Mouse (Mus musculus) liver, embryonic 11.5 days (tissue): ENCODE data around the gene Cfap97d2. TPM values are rescaled to one million over a fixed set of nuclear protein-coding genes. Genes with fewer than 3 reads are reported as not detected.

Experiments
- ATAC-seq: fragments of 200-750 bp; cut with Nextera tagmentation; replicated peaks from 2 replicates; pipeline ENCODE4 v1.8.0; 2017; ENCODE audit warnings: moderate number of reproducible peaks, mild to moderate bottlenecking, moderate TSS enrichment, moderate library complexity; ENCODE audit not compliant: low FRiP score
- DNase-seq: peaks from one replicate; pipeline ENCODE4 v3.0.0-alpha.2; 2017; ENCODE audit warnings: low spot score
- H3K27ac ChIP-seq: fragments of 300-500 bp; sonication (generic); 2 replicates; pipeline ENCODE4 v1.5.1; 2014; ENCODE audit warnings: mild to moderate bottlenecking, low read depth, low read length, control low read depth
- H3K27me3 ChIP-seq: fragments of 300-500 bp; sonication (generic); replicated peaks from 2 replicates; pipeline ENCODE4 v1.6.1; 2014; ENCODE audit warnings: low read length, mixed read lengths; ENCODE audit not compliant: control insufficient read depth, insufficient read depth
- H3K36me3 ChIP-seq: fragments of 300-500 bp; sonication (generic); 2 replicates; pipeline ENCODE4 v1.6.1; 2014; ENCODE audit warnings: mild to moderate bottlenecking, low read length, moderate library complexity, mixed read lengths; ENCODE audit not compliant: control insufficient read depth, insufficient read depth
- H3K4me1 ChIP-seq: fragments of 300-500 bp; sonication (generic); replicated peaks from 2 replicates; pipeline ENCODE4 v1.6.1; 2014; ENCODE audit warnings: low read length, mixed read lengths; ENCODE audit not compliant: control insufficient read depth, insufficient read depth
- H3K4me2 ChIP-seq: fragments of 300-500 bp; sonication (generic); 2 replicates; pipeline ENCODE4 v1.6.1; 2014; ENCODE audit warnings: mild to moderate bottlenecking, control low read depth, moderate library complexity
- H3K4me3 ChIP-seq: fragments of 300-500 bp; sonication (generic); 2 replicates; pipeline ENCODE4 v1.5.1; 2014; ENCODE audit warnings: low read depth, low read length, control low read depth
- H3K9ac ChIP-seq: fragments of 300-500 bp; sonication (generic); 2 replicates; pipeline ENCODE4 v1.6.1; 2014; ENCODE audit warnings: low read depth, low read length, control low read depth
- H3K9me3 ChIP-seq: fragments of 300-500 bp; sonication (generic); 2 replicates; pipeline ENCODE4 v1.6.1; 2016; ENCODE audit warnings: low read length, inconsistent platforms, mixed read lengths; ENCODE audit not compliant: control insufficient read depth
- WGBS: fragments of 180-500 bp; shearing (Covaris S2); extraction: QIAGEN DNeasy Blood & Tissue Kit; methylation state at CpG from one replicate; pipeline ENCODE4 v1.1.7; 2014; 5-methylcytosine and 5-hydroxymethylcytosine counted together
- polyA plus RNA-seq: library from polyadenylated mRNA; unstranded; fragments of >200 nt; fragmentation: Nextera tagmentation; extraction: Ambion mirVana; gene quantifications from 2 replicates; pipeline ENCODE4 v1.2.1, GENCODE M21; 2014

The Cfap97d2 gene
- polyA plus RNA-seq = 0.19 TPM in 1 of 2 replicates, not detected in the other

DNA sequence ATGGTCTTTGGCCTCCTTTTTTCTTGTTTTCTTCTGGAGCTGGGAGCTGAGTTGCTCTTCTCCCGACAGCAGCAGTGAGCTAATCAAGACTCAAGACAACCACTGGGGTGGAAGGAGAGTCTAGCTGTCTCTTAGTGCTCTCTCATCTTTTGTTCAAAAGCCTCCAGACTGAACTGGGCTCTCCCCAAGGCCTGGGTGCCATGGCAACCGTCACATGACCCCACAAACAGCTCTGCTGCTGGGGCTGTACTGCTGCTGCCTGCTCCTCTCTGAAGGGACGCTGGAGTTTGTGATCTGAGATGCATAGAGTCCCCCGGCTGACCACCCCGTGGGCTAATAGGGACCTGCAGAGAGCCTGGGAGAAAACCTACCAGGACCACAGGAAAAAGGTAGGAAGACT is at the start of gene Cfap97d2:
TSS of gene Cfap97d2 (plus strand) at position 222 of the 400 bp plus-strand sequence.
- ATAC-seq (no peak), DNase-seq (no peak)
- Histone ChIP-seq H3K4me1 (peaks cover 7% of the 10 kb centered on the region; the same call in 1 of the 2 replicates), H3K36me3 (no peaks in the 10 kb centered on the region), H3K27me3 (no peaks in the 10 kb centered on the region), H3K4me2 (no peak within 1 kb of the TSS), H3K4me3 (no peak within 1 kb of the TSS), H3K9ac (no peak within 1 kb of the TSS), H3K9me3 (no peaks in the 10 kb centered on the region), H3K27ac (no peak within 1 kb of the TSS)
- 27% methylated on average over 5 of the region's 5 CpGs for WGBS

DNA sequence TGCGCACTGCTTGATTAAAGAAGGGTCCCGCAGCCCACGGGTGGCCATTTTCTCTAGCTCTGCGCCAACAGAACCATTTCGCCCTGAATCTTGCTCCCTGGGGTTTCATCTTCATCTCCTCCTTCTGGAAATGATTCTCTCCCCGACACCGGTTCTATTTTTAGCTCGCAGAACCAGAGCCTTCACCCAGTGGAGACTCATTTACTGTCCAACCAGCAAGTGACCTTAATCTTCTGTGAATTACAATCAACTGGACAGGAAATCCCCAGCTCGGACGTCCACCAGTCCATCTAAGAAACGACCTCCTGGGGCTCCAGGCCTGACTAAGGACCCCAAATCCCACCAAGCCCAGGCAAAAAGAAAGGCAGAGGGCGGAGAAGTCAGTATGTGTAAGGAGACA is 48.2 kb upstream of the Cfap97d2 start:
- H3K4me1 ChIP-seq = peaks cover 10% of the 10 kb centered on the region
- no peak overlapping the region for H3K27ac ChIP-seq
- no peak overlapping the region for H3K9ac ChIP-seq
- 81% methylated on average over 12 of the region's 12 CpGs for WGBS
- DNase-seq = no peak
- H3K4me2 ChIP-seq = no peak overlapping the region
- H3K9me3 ChIP-seq = no peaks in the 10 kb centered on the region
- H3K4me3 ChIP-seq = no peak overlapping the region
- no peaks in the 10 kb centered on the region for H3K27me3 ChIP-seq
- H3K36me3 ChIP-seq = no peaks in the 10 kb centered on the region
- no peak for ATAC-seq

DNA sequence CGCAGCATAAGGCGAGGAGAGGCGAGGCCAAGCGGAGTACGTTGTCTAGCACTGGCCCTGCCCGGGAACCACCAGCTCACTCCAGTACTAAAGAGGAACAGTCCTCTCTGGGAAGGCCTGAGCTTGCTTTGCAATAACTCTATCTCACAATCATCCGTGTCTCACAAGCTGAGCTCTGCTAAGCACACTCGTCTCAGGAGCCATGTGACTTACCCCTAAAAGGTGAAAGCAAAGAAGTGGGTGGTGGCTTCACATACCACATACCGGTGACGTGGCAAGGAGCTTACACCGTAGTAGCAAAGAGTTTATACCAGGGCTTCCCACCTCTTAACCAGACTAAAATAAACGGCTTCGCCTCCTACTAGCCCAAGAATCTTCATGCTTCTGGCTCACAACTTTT is 45.4 kb upstream of the Cfap97d2 start:
- 78% methylated on average over 13 of the region's 13 CpGs for WGBS
- no peak overlapping the region for H3K9ac ChIP-seq
- no peaks in the 10 kb centered on the region for H3K36me3 ChIP-seq
- no peaks in the 10 kb centered on the region for H3K9me3 ChIP-seq
- H3K4me1 ChIP-seq = peaks cover 16% of the 10 kb centered on the region; the same call in 1 of the 2 replicates
- DNase-seq (no peak), ATAC-seq (no peak)
- H3K27ac ChIP-seq = no peak overlapping the region
- no peak overlapping the region for H3K4me3 ChIP-seq
- no peak overlapping the region for H3K4me2 ChIP-seq
- H3K27me3 ChIP-seq = no peaks in the 10 kb centered on the region

DNA sequence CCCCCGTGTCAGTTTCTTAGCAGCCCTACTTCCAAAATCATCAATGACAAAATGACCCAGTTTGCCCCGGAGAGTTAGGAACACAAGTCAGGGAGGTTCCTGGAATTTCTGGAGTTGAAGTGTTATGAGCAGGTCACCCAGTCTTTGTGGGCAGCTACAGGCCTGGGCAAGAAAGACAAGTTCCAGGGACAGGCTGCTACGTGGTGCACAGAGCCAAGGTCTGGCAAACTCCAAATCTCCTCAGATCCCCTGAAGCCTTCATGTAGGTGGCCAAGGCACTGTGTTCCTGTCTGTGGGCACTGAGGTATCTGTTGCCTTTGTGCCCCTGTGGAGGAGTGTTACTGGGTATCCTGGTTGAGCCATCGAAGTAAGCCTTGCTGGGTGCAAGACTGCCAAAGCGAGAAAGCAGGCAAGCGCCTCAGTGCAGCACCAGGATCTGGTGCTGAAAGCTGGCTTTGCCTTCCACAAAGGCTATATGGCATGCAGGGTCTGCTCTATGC is 40.9 kb upstream of the Cfap97d2 start:
- no peaks in the 10 kb centered on the region for H3K36me3 ChIP-seq
- H3K4me1 ChIP-seq = peaks cover 31% of the 10 kb centered on the region
- H3K4me3 ChIP-seq = no peak overlapping the region
- ATAC-seq = no peak
- no peak overlapping the region for H3K4me2 ChIP-seq
- DNase-seq = no peak
- H3K27me3 ChIP-seq = no peaks in the 10 kb centered on the region
- 85% methylated on average over 6 of the region's 6 CpGs for WGBS
- H3K9ac ChIP-seq = no peak overlapping the region
- no peaks in the 10 kb centered on the region for H3K9me3 ChIP-seq
- H3K27ac ChIP-seq = no peak overlapping the region; the same call in 1 of the 2 replicates

DNA sequence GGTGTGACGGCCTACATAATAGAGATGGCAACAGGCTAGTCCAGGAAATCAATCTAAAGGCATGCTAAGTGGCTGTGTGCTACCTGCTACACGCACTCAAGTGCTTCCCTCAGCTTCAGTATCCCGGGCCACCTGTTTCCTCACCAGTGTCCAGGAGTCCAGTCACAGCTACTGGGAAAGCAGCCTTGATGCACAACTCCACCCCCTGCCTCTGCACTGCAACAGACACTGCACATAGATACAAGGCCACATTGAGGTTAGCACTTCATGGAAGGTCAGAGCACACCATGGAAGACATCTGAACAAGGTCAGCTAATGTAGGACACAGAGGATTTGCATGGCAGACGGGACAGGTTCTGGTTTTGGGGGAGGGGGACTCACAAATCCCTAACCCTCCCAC is 40.2 kb upstream of the Cfap97d2 start:
- no peaks in the 10 kb centered on the region for H3K36me3 ChIP-seq
- 76% methylated on average over 4 of the region's 4 CpGs for WGBS
- peaks cover 35% of the 10 kb centered on the region for H3K4me1 ChIP-seq
- H3K4me2 ChIP-seq = no peak overlapping the region
- ATAC-seq (no peak), DNase-seq (no peak)
- H3K9me3 ChIP-seq = no peaks in the 10 kb centered on the region
- H3K27me3 ChIP-seq = no peaks in the 10 kb centered on the region
- H3K27ac ChIP-seq = no peak overlapping the region
- no peak overlapping the region for H3K9ac ChIP-seq
- no peak overlapping the region for H3K4me3 ChIP-seq

DNA sequence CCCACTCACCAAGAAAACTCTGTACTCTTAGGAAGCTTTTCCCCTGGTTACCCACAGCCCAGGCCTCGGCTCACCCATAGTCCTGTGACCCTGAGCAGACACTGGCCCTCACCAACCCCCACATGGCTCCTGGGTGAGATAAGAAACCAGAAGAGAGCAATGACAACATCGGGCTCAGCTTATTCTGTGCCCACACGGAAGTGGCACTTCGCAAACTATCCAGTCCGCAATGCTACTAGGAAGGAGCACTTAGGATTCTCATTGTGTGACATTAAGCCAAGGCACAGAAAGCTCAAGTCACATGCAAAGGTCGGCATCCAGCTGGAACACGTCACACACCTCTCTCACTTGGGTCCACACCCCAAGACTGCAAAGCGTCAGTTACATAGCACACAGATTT is 39.7 kb upstream of the Cfap97d2 start:
- no peaks in the 10 kb centered on the region for H3K27me3 ChIP-seq
- no peak overlapping the region for H3K4me2 ChIP-seq
- WGBS = 49% methylated on average over 8 of the region's 8 CpGs
- no peaks in the 10 kb centered on the region for H3K36me3 ChIP-seq
- H3K4me3 ChIP-seq = no peak overlapping the region
- H3K4me1 ChIP-seq = peaks cover 39% of the 10 kb centered on the region
- ATAC-seq = no peak
- no peak for DNase-seq
- no peaks in the 10 kb centered on the region for H3K9me3 ChIP-seq
- H3K9ac ChIP-seq = no peak overlapping the region
- no peak overlapping the region for H3K27ac ChIP-seq

DNA sequence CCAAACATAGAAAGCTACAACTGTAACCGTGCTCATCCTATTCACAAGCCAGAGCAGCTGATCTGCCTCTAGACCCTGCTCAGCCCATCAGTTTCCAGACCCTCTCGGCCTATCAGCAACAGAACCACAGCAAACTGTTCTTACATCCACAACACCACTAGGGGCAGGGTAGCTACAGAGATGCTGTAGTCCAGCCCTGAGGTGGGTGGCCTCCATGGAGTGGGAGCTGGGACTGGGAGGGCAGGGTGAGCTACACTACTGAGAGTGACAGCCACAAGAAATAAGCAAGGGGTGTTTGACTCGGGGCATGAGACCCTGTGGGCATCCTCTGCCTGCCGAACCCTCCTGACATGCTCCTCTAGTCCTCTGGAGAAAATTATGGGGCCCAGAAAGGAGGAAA is 37.8 kb upstream of the Cfap97d2 start:
- Histone ChIP-seq H3K27ac (peak overlapping the region; percentile 49; the same call in 1 of the 2 replicates), H3K27me3 (no peaks in the 10 kb centered on the region), H3K4me3 (no peak overlapping the region), H3K4me1 (peaks cover 54% of the 10 kb centered on the region), H3K36me3 (no peaks in the 10 kb centered on the region), H3K4me2 (no peak overlapping the region), H3K9me3 (no peaks in the 10 kb centered on the region), H3K9ac (no peak overlapping the region)
- no peak for ATAC-seq
- no peak for DNase-seq
- 78% methylated on average over 4 of the region's 4 CpGs for WGBS

DNA sequence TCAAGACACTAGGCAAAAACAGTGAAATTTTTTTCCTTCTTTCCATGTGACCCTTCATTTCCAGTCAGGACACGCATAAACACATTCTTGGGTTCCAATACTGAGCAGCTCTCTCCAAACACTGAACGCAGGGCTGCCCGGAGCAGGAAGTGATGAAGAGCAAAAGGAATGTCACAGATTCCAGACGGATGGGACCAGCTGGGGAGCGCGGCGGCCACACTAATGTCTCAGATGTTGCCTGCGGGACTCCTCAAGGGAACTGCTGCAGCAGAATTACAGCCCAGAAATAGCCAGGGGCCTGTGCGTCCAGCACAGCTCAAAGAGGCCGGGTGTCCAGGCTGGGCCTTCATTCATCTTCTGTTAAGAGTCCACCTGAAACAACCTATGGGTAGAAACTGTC is 37.3 kb upstream of the Cfap97d2 start:
- no peak overlapping the region for H3K9ac ChIP-seq
- peaks cover 57% of the 10 kb centered on the region for H3K4me1 ChIP-seq
- no peak overlapping the region for H3K4me3 ChIP-seq
- DNase-seq (no peak), ATAC-seq (no peak)
- H3K9me3 ChIP-seq = no peaks in the 10 kb centered on the region
- H3K4me2 ChIP-seq = no peak overlapping the region
- no peaks in the 10 kb centered on the region for H3K27me3 ChIP-seq
- peak overlapping the region; percentile 49; the same call in 1 of the 2 replicates for H3K27ac ChIP-seq
- no peaks in the 10 kb centered on the region for H3K36me3 ChIP-seq
- 71% methylated on average over 10 of the region's 10 CpGs for WGBS

DNA sequence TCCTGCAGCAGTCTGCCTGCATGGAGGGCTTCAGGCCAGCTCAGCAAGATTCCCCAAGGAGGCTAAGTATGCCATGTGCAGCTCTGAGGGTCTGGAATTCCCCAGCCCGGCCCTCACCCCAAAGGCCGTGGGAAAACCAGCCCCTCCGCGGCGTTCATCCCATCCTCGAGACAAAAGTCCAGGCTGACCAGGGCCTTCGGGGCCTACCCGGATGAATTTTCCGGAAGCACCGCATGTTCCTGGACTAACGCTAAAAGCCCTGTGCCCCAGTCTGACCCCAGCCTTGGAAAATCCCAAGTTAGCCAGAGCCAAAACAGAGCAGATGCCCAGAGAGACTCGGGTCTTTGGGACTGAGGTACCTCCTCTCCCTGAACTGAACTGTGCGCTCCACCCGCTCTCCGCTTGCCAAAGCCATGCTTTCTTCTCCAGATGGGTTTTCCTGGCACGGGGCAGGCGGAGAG is 35.6 kb upstream of the Cfap97d2 start:
- Histone ChIP-seq H3K27ac (no peak overlapping the region), H3K27me3 (no peaks in the 10 kb centered on the region), H3K4me1 (peaks cover 62% of the 10 kb centered on the region), H3K4me3 (no peak overlapping the region), H3K4me2 (no peak overlapping the region), H3K9ac (no peak overlapping the region), H3K36me3 (no peaks in the 10 kb centered on the region), H3K9me3 (no peaks in the 10 kb centered on the region)
- WGBS = 87% methylated on average over 17 of the region's 17 CpGs
- ATAC-seq = no peak
- DNase-seq = no peak
